Mouse (Mus musculus) cerebellum, adult 2 months (tissue): ENCODE data around the gene Rnf157.

ENCODE experiments used
- CTCF ChIP-seq: fragments of 200-500 bp; IDR thresholded peaks from 2 replicates; pipeline ENCODE4 v1.5.1; 2011; ENCODE audit warnings: low read depth, mild to moderate bottlenecking, control low read depth, low read length, moderate library complexity, borderline replicate concordance; ENCODE audit not compliant: insufficient read depth
- POLR2A ChIP-seq: fragments of 200-500 bp; IDR thresholded peaks from 2 replicates; pipeline ENCODE4 v1.6.1; 2011; ENCODE audit warnings: low read length, control low read depth, borderline replicate concordance; ENCODE audit not compliant: insufficient read depth

- TF ChIP-seq POLR2A (no peak), CTCF (no peak)
These were observed 12.3 kb downstream of the Rnf157 start for GRCm38 (mm10) chr11:116400560-116400959.
